Mouse (Mus musculus) neural tube, embryonic 10.5 days (tissue): ENCODE measurements around the gene Exosc8.

ENCODE experiments used
- DNase-seq: peaks from one replicate; pipeline ENCODE4 v3.0.0-alpha.2; 2017; ENCODE audit warnings: low spot score; ENCODE audit errors: extremely low spot score

The Exosc8 gene

DNA sequence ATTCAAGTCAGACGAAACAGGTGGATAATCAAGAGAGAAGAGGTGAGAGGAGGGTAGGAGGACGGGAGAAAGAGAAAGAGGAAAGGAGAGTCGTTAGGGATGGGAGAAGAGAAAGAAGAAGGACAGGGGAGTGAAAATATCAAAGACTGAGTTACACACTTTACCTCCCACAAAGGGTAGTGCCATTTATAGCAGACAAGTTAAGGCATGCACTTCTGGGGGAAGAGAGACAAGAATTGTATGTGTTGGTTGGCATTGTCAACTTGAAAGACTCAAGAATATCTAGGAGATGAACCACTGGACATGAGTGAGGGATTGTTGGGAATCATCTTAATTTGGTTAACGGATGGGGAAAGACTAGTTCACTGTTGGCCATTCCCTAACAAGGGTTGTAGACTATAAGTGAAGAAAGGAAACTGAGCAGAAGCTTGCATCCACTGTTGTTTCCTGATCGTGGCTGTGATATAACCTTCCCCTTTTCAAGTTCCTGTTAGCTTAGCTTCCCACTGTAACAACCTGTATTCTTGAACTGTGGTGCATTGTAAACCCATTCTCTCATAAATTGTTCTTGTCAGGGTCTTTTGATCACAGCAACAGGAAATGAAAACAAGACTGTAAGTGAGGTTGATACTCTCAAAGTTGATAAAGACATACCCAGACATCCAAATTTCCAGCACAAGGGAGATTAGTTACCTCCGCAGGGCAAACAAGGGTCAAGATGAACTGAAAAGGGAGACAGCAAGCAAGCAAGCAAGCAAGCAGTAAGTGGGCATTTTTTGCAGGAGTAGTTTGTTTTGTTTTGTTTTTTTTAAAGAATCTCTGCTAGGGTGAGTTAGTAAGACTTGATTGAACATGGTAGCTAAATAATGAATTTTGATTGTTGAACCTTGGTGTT, 53.6 kb downstream of the Exosc8 start:
- no peak for DNase-seq
